Mouse (Mus musculus): ENCODE measurements at regions not wholly inside any gene's neighbourhood (a gene's known extent, or its start where the extent isn't known, plus 50 kb on each side); places are given as distances from the start of the nearest gene placed in this dataset.

DNA sequence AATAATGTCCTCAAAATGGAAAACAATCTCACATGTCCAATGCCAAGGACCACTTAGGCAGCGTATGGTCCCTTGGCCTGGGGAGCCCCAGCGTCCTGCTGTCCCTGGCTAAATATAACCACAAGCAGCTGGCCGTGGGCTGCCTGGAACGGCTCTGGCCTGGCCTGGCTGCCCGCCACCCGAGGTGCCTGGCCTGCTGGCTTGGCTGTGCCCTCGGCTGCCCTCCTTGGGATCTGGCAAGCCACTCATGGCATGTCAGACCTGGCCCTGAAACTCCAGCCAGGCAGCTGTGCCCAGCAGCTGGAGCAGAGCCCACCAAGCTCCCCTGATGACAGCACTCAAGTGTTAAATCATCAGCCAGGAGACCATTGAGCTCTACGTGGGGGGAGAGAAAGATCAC, 122.9 kb downstream of the Plxna1 start:
- ATAC-seq (ENCODE audit: extremely low read depth, insufficient number of reproducible peaks, low FRiP score, poor library complexity, severe bottlenecking) = no peak

DNA sequence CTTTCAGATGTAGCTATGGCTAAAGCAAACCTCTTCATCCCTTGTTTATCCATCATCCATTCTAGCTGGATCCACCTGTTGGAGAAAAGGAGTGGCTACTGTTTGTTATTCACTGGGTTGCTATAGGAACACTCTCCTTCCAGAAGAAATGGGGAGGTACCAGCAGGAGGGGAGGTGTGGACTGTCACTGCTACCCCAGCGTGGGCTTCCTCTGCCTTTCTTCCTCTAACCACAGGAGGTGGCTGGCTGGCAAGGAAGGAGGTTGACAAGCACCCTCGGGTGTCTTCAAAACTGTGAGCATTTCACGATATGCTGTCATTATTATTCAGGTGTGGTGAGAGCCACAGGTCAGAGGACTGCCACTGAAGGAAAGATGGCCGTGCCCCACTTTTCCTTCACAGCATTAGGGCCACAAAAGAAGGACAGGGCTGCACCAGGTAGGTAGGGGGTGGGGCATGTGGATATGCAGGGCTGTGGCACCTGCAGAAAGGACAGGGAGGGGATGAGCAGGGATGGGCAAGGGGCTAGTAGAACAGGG, 122.2 kb downstream of the Plxna1 start:
- no peak for ATAC-seq (ENCODE audit: extremely low read depth, insufficient number of reproducible peaks, low FRiP score, poor library complexity, severe bottlenecking)

GRCm38 (mm10) chr6:89242371-89243288, 119.8 kb downstream of the Plxna1 start:
- ATAC-seq (ENCODE audit: extremely low read depth, insufficient number of reproducible peaks, low FRiP score, poor library complexity, severe bottlenecking) = no peak

DNA sequence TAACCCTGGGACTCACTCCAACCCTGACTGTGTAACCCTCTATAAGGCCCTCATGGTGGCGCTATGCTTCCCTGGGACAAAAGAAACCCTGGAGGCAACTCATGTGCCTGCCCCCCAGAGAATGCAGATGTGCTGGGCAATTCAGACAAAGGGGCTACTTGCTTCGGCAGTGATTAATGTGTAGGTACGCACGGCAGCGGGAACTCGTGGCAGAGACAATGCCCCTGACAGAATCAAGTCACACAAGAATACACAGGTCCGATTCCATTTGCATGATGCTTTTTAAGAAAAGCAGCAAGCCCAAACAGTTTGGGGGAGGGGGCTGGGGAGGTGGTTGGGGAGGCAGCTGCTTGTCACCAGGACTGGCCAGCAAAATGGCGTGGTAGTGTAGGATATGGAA, 116.9 kb downstream of the Plxna1 start:
- no peak for ATAC-seq (ENCODE audit: extremely low read depth, insufficient number of reproducible peaks, low FRiP score, poor library complexity, severe bottlenecking)

DNA sequence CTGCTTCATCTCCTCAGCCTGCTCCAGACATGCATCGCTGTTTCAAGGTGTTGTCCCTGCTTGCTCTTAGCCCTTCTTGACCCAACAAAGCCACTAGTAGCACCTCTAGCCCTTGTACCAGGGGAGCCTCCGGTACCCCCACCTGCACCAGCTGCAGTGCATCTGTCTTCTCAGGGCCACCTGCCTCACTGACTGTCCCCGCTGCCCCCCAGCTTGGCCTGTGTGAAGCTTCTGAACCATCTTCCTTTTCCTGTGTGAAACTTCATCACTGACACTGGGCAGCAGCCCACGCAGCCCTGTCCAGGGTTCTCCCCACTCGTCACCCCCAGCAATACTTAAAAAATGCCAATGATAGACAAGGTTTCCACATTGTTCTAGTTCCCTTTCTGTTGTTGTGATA, 116.2 kb downstream of the Plxna1 start:
- no peak for ATAC-seq (ENCODE audit: extremely low read depth, insufficient number of reproducible peaks, low FRiP score, poor library complexity, severe bottlenecking)

DNA sequence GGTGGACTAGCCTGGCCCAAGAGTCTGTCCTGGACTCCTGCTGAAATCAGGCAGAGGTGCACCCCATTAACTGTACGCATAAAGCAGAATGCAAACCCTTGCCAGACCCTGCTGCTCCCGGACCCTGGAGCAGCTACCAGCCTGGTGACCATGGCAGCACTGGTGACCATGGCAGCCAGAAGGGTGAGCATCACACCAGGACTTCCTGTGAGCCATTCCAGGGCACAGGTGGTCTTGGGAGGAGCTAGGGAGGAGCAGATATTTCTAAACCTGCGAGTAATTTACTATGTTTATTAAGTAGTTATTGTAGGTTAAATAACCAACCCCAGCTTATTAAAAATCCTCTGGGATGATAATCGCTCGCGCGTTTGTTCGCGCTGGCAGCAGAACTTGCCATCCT, 113.8 kb downstream of the Plxna1 start:
- ATAC-seq (ENCODE audit: extremely low read depth, insufficient number of reproducible peaks, low FRiP score, poor library complexity, severe bottlenecking) = no peak

- no peak for ATAC-seq (ENCODE audit: extremely low read depth, insufficient number of reproducible peaks, low FRiP score, poor library complexity, severe bottlenecking)
Measured at GRCm38 (mm10) chr6:89249303-89249702, 113.1 kb downstream of the Plxna1 start.

- no peak for ATAC-seq (ENCODE audit: extremely low read depth, insufficient number of reproducible peaks, low FRiP score, poor library complexity, severe bottlenecking)
Measured at GRCm38 (mm10) chr6:89251641-89252040, 110.8 kb downstream of the Plxna1 start.

DNA sequence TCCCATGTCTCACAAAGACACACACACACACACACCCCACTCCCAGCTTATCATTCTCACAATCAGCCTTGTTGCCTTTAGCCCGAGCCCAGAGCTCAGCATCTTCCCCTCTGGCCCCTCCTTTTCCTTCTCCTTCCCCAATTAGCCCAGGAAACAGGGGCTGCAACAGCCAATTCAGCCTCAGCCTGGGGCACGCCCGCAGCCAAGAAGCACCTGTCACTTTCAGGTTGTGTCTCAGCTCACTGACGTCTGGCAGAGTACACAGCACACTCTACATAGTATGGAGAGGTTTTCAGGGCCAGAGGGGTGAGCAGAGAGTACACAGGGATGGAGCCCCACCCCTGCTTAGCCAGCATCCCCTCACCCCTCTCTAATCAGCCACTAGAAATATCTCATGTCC, 106.4 kb downstream of the Plxna1 start:
- no peak for ATAC-seq (ENCODE audit: extremely low read depth, insufficient number of reproducible peaks, low FRiP score, poor library complexity, severe bottlenecking)

- ATAC-seq (ENCODE audit: extremely low read depth, insufficient number of reproducible peaks, low FRiP score, poor library complexity, severe bottlenecking) = 0 out of 2 replicates have a peak, but pooled peaks have one; percentile 28
Measured at GRCm38 (mm10) chr6:89256630-89257292, 105.7 kb downstream of the Plxna1 start.

GRCm38 (mm10) chr6:89257416-89257815, 105.0 kb downstream of the Plxna1 start:
- no peak for ATAC-seq (ENCODE audit: extremely low read depth, insufficient number of reproducible peaks, low FRiP score, poor library complexity, severe bottlenecking)

DNA sequence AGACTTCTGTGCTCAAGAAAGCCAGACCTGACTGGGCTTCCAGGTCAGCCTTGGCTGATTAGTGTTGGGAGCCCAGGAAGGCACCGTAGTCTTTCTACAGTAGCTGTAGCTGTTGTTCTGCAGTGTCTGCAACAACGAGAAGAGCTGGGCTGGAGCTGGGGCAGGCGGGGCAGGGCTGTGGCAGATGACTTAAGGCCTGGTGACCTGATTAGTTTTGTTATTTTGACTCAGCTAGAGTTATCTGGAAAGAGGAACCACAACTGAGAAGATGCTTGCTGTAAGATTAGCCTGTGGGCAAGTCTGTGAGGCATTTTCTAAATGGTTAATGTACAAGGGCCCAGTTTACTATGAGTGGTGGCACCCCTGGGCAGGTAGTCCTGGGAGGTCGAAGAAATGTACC, 104.3 kb downstream of the Plxna1 start:
- ATAC-seq (ENCODE audit: extremely low read depth, insufficient number of reproducible peaks, low FRiP score, poor library complexity, severe bottlenecking) = peak; percentile 30; the same call in 1 of the 2 replicates

- ATAC-seq (ENCODE audit: extremely low read depth, insufficient number of reproducible peaks, low FRiP score, poor library complexity, severe bottlenecking) = no peak
Measured at GRCm38 (mm10) chr6:89259406-89259994, 102.9 kb downstream of the Plxna1 start.

GRCm38 (mm10) chr6:89262958-89263357, 99.5 kb downstream of the Plxna1 start:
- ATAC-seq (ENCODE audit: extremely low read depth, insufficient number of reproducible peaks, low FRiP score, poor library complexity, severe bottlenecking) = no peak

- ATAC-seq (ENCODE audit: extremely low read depth, insufficient number of reproducible peaks, low FRiP score, poor library complexity, severe bottlenecking) = no peak
Measured at GRCm38 (mm10) chr6:89265296-89265695, 97.1 kb downstream of the Plxna1 start.

All from neutrophil, adult 5-6 weeks (primary cell).